Mouse (Mus musculus) MEL (cell line): ENCODE results near the gene Ephb3. TPM values are rescaled to one million over a fixed set of nuclear protein-coding genes. Genes with fewer than 3 reads are reported as not detected.

ENCODE experiments used
- DNase-seq: peaks from one replicate; pipeline ENCODE4 v3.0.0; 2011; ENCODE audit warnings: low read depth, low spot score
- H3K27ac ChIP-seq: 2 replicates; pipeline ENCODE4 v1.5.1; 2012; ENCODE audit warnings: low read depth, mild to moderate bottlenecking, control low read depth, low read length, moderate library complexity; ENCODE audit not compliant: control insufficient read depth
- H3K27me3 ChIP-seq, 2 experiments: fragments of 150-350 bp in 1 of 2; sonication (generic) in 1 of 2; 2 replicates each; pipeline ENCODE4 v1.6.1; 2012; ENCODE audit warnings: low read length in 2 of 2, mild to moderate bottlenecking in 2 of 2, improper control_type of control experiment in 1 of 2, moderate library complexity in 1 of 2; ENCODE audit not compliant: insufficient read depth in 2 of 2, control insufficient read depth in 1 of 2
- H3K36me3 ChIP-seq, 2 experiments: 2 replicates each; pipeline ENCODE4 v1.6.1; 2012 to 2014; ENCODE audit warnings: low read length in 2 of 2, improper control_type of control experiment in 1 of 2, inconsistent platforms in 1 of 2, mild to moderate bottlenecking in 1 of 2; ENCODE audit not compliant: insufficient read depth in 2 of 2, control insufficient read depth in 1 of 2
- H3K4me1 ChIP-seq, 2 experiments: fragments of 150-350 bp in 1 of 2; sonication (generic) in 1 of 2; 2 replicates each; pipeline ENCODE4 v1.6.1; 2012; ENCODE audit warnings: low read length in 2 of 2, improper control_type of control experiment in 1 of 2, mild to moderate bottlenecking in 1 of 2; ENCODE audit not compliant: insufficient read depth in 2 of 2, control insufficient read depth in 1 of 2
- H3K4me3 ChIP-seq, 2 experiments: fragments of 150-350 bp in 1 of 2; sonication (generic) in 1 of 2; 2 replicates each; pipeline ENCODE4 v1.5.1; 2012; ENCODE audit warnings: low read depth in 2 of 2, low read length in 2 of 2, mild to moderate bottlenecking in 2 of 2, moderate library complexity in 2 of 2, control low read depth in 1 of 2, improper control_type of control experiment in 1 of 2; ENCODE audit not compliant: control insufficient read depth in 1 of 2, insufficient read depth in 1 of 2
- H3K79me2 ChIP-seq: 2 replicates; pipeline ENCODE4 v1.6.1; 2012; ENCODE audit warnings: mild to moderate bottlenecking, low read length, moderate library complexity; ENCODE audit not compliant: control insufficient read depth, poor library complexity, insufficient read depth
- H3K9ac ChIP-seq: 2 replicates; pipeline ENCODE4 v1.6.1; 2012; ENCODE audit warnings: low read depth, mild to moderate bottlenecking, control low read depth, low read length, moderate library complexity; ENCODE audit not compliant: control insufficient read depth, poor library complexity, severe bottlenecking
- H3K9me3 ChIP-seq: fragments of 150-350 bp; sonication (generic); replicated peaks from 2 replicates; pipeline ENCODE4 v1.6.1; 2012; ENCODE audit warnings: mild to moderate bottlenecking, low read length, improper control_type of control experiment, moderate library complexity; ENCODE audit not compliant: insufficient read depth
- CHD2 ChIP-seq: IDR thresholded peaks from 2 replicates; pipeline ENCODE4 v1.6.1; 2011; ENCODE audit warnings: low read length, improper control_type of control experiment
- CTCF ChIP-seq, 3 experiments: IDR thresholded peaks in 2 of 3; conservative IDR thresholded peaks in 1 of 3; 2 replicates each; pipeline ENCODE4 v1.5.1; 2011 to 2012; ENCODE audit warnings: low read length in 3 of 3, low read depth in 2 of 3, mild to moderate bottlenecking in 2 of 3, improper control_type of control experiment in 1 of 3, inconsistent platforms in 1 of 3, mixed read lengths in 1 of 3, moderate library complexity in 1 of 3; ENCODE audit not compliant: control insufficient read depth in 1 of 3, insufficient read depth in 1 of 3, poor library complexity in 1 of 3, severe bottlenecking in 1 of 3
- E2F4 ChIP-seq: IDR thresholded peaks from 2 replicates; pipeline ENCODE4 v1.6.1; 2011; ENCODE audit warnings: low read depth, low read length, improper control_type of control experiment, borderline replicate concordance
- ELF1 ChIP-seq: IDR thresholded peaks from 2 replicates; pipeline ENCODE4 v1.6.1; 2014; ENCODE audit warnings: low read depth, mild to moderate bottlenecking, inconsistent platforms, low read length, improper control_type of control experiment, moderate library complexity
- GABPA ChIP-seq: IDR thresholded peaks from 2 replicates; pipeline ENCODE4 v1.6.1; 2012; ENCODE audit warnings: low read depth, mild to moderate bottlenecking, inconsistent platforms, low read length, improper control_type of control experiment, moderate library complexity
- GATA1 ChIP-seq: IDR thresholded peaks from 2 replicates; pipeline ENCODE4 v1.6.1; 2011; ENCODE audit warnings: low read depth, low read length, improper control_type of control experiment
- HCFC1 ChIP-seq: IDR thresholded peaks from 2 replicates; pipeline ENCODE4 v1.6.1; 2012; ENCODE audit warnings: low read depth, mild to moderate bottlenecking, inconsistent platforms, low read length, improper control_type of control experiment, moderate library complexity
- JUND ChIP-seq: IDR thresholded peaks from 2 replicates; pipeline ENCODE4 v1.6.1; 2011; ENCODE audit warnings: low read depth, mild to moderate bottlenecking, improper control_type of control experiment, low read length
- MAFK ChIP-seq: IDR thresholded peaks from 2 replicates; pipeline ENCODE4 v1.6.1; 2011; ENCODE audit warnings: low read depth, mild to moderate bottlenecking, low read length, improper control_type of control experiment, borderline replicate concordance
- MAX ChIP-seq: IDR thresholded peaks from 2 replicates; pipeline ENCODE4 v1.6.1; 2011; ENCODE audit warnings: low read length, improper control_type of control experiment
- MAZ ChIP-seq: IDR thresholded peaks from 2 replicates; pipeline ENCODE4 v1.6.1; 2012; ENCODE audit warnings: low read depth, mild to moderate bottlenecking, inconsistent platforms, low read length, improper control_type of control experiment
- MEF2A ChIP-seq: IDR thresholded peaks from 2 replicates; pipeline ENCODE4 v1.6.1; 2014; ENCODE audit warnings: low read depth, mild to moderate bottlenecking, inconsistent platforms, low read length, improper control_type of control experiment; ENCODE audit not compliant: poor library complexity, insufficient replicate concordance, severe bottlenecking; ENCODE audit errors: extremely low read depth
- MYB ChIP-seq: IDR thresholded peaks from 2 replicates; pipeline ENCODE4 v1.6.1; 2011; ENCODE audit warnings: mild to moderate bottlenecking, low read depth, low read length, improper control_type of control experiment
- MYC ChIP-seq: IDR thresholded peaks from 2 replicates; pipeline ENCODE4 v1.6.1; 2011; ENCODE audit warnings: low read depth, mild to moderate bottlenecking, low read length, improper control_type of control experiment, moderate library complexity
- NRF1 ChIP-seq: IDR thresholded peaks from 2 replicates; pipeline ENCODE4 v1.6.1; 2014; ENCODE audit warnings: low read depth, mild to moderate bottlenecking, inconsistent platforms, low read length, improper control_type of control experiment, moderate library complexity; ENCODE audit not compliant: poor library complexity, insufficient read depth, severe bottlenecking
- POLR2A ChIP-seq, 2 experiments: IDR thresholded peaks; 2 replicates each; pipeline ENCODE4 v1.6.1; 2011 to 2012; ENCODE audit warnings: low read length in 2 of 2, mild to moderate bottlenecking in 2 of 2, control low read depth in 1 of 2, improper control_type of control experiment in 1 of 2, low read depth in 1 of 2, moderate library complexity in 1 of 2; ENCODE audit not compliant: control insufficient read depth in 1 of 2, insufficient read depth in 1 of 2, poor library complexity in 1 of 2
- POLR2AphosphoS2 ChIP-seq: IDR thresholded peaks from 2 replicates; pipeline ENCODE4 v1.6.1; 2011; ENCODE audit warnings: low read length, improper control_type of control experiment
- SIN3A ChIP-seq: IDR thresholded peaks from 2 replicates; pipeline ENCODE4 v1.6.1; 2012; ENCODE audit warnings: low read length, improper control_type of control experiment, inconsistent platforms
- SMC3 ChIP-seq: IDR thresholded peaks from 2 replicates; pipeline ENCODE4 v1.6.1; 2011; ENCODE audit warnings: low read depth, low read length, improper control_type of control experiment
- UBTF ChIP-seq: IDR thresholded peaks from 2 replicates; pipeline ENCODE4 v1.6.1; 2012; ENCODE audit warnings: low read depth, mild to moderate bottlenecking, inconsistent platforms, low read length, improper control_type of control experiment, moderate library complexity, borderline replicate concordance; ENCODE audit not compliant: insufficient read depth
- USF1 ChIP-seq: IDR thresholded peaks from 2 replicates; pipeline ENCODE4 v1.6.1; 2014; ENCODE audit warnings: low read depth, mild to moderate bottlenecking, inconsistent platforms, low read length, improper control_type of control experiment, moderate library complexity
- ZKSCAN1 ChIP-seq: IDR thresholded peaks from 2 replicates; pipeline ENCODE4 v1.6.1; 2012; ENCODE audit warnings: low read depth, mild to moderate bottlenecking, inconsistent platforms, low read length, improper control_type of control experiment, moderate library complexity
- ZMIZ1 ChIP-seq: IDR thresholded peaks from 2 replicates; pipeline ENCODE4 v1.6.1; 2012; ENCODE audit warnings: low read depth, mild to moderate bottlenecking, inconsistent platforms, low read length, improper control_type of control experiment, moderate library complexity
- ZNF384 ChIP-seq: IDR thresholded peaks from 2 replicates; pipeline ENCODE4 v1.6.1; 2012; ENCODE audit warnings: low read depth, mild to moderate bottlenecking, inconsistent platforms, low read length, improper control_type of control experiment
- polyA plus RNA-seq, 2 experiments: library from polyadenylated mRNA; stranded (reverse) in 1 of 2; unstranded in 1 of 2; fragments of >175 nt in 1 of 2; fragments of >200 nt in 1 of 2; gene quantifications; 2 replicates each; pipeline versions ENCODE4 v1.2.1 to v1.2.4; 2012; ENCODE audit warnings: low replicate concordance in 2 of 2, low read depth in 1 of 2; ENCODE audit not compliant: insufficient read length in 2 of 2, insufficient read depth in 1 of 2, missing spikeins in 1 of 2
- total RNA-seq: library from RNA; depleted of rRNA; stranded (reverse); fragments of 300-350 nt; gene quantifications from 2 replicates; pipeline ENCODE4 v1.2.3, GENCODE M21; 2012

Ephb3 gene
- total and polyA plus RNA-seq, 3 experiments: 0.46 to 2.9 TPM; not detected in 1

DNA sequence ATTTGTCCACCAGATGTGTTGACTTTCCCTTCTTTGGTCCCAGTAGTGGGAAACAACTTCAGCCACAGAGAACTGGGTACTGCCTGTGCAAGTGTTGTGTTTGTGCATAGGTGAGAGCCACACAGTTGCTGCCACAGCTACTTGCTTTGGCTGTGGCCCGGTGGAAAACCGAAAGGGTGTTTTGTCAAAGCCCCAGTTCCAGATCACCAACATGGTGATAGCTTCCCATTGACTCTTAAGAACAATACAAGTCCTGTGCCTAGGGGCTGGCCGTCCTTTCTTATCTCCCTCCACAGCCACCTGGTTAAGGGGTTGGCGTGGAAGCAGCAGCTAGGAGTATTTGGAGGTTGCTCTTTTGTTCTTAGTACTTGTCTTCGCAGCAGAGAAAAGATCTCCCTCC is 5.6 kb downstream of the Ephb3 start:
- H3K27ac ChIP-seq: no peak overlapping the region
- TF ChIP-seq HCFC1 (no peak), ZKSCAN1 (no peak), GABPA (no peak), NRF1 (no peak), E2F4 (no peak), MAFK (no peak), SMC3 (no peak), CTCF (IDR thresholded peaks at IDR 0.05 in 2 of 3, conservative IDR thresholded peaks at IDR 0.05 in 1 of 3; ENCODE audit: control insufficient read depth in 1 of 3, insufficient read depth in 1 of 3, low read depth in 2 of 3, low read length in 3 of 3, poor library complexity in 1 of 3, severe bottlenecking in 1 of 3) (no peak), ZMIZ1 (no peak), JUND (no peak), MYC (no peak)
- H3K9me3 ChIP-seq: no peaks in the 10 kb centered on the region
- peaks cover 0 to 12% of the 10 kb centered on the region in 2 experiments; a peak in 2 of 4 replicates for H3K4me1 ChIP-seq
- no peaks in the 10 kb centered on the region; a peak in 1 of 4 replicates for H3K27me3 ChIP-seq
- no peak overlapping the region for H3K9ac ChIP-seq
- H3K36me3 ChIP-seq: peaks cover 0 to 4% of the 10 kb centered on the region in 2 experiments; a peak in 2 of 4 replicates
- DNase-seq: no peak
- H3K4me3 ChIP-seq: no peak overlapping the region
- H3K79me2 ChIP-seq: no peaks in the 10 kb centered on the region

DNA sequence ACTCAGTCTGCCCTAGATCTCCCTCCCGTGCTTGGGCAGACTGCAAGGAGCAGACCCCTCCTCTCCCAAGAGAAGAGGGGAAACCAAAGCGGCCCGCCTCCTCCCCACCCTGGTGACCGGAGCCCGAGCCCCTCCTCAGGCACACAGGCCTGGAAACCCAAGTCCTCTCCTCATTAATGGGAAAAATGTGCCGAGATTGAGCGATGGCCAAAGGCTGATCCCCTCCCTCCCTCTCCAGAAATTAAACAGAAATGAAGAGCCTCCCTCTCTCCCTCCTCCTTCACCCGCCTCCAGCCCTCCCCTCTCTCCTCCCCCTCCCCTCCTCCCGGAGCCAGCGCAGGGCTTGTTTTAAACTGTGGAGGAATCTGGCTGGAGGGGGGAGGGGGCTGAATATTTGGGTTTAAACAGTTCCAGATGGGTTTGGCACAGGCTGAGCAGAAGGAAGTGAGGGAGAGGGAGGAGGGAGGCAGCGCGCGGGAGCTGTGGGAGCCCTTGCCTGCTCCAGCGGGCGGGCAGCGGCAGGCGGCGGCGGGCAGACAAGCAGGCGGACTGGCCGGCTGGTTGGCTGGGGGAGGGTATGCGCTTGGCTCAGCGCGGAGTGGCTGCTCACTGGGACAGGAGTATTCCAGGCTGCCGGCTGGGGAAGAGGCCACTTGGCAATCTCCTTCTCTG is 6.2 kb downstream of the Ephb3 start:
- Histone ChIP-seq H3K27me3 (no peaks in the 10 kb centered on the region; a peak in 1 of 4 replicates), H3K9me3 (no peaks in the 10 kb centered on the region), H3K4me1 (peaks cover 0 to 18% of the 10 kb centered on the region in 2 experiments; a peak in 3 of 4 replicates), H3K79me2 (no peaks in the 10 kb centered on the region), H3K4me3 (no peak overlapping the region), H3K9ac (no peak overlapping the region), H3K27ac (no peak overlapping the region), H3K36me3 (peaks cover 0 to 9% of the 10 kb centered on the region in 2 experiments; a peak in 2 of 4 replicates)
- TF ChIP-seq CTCF (IDR thresholded peaks at IDR 0.05 in 2 of 3, conservative IDR thresholded peaks at IDR 0.05 in 1 of 3; ENCODE audit: control insufficient read depth in 1 of 3, insufficient read depth in 1 of 3, low read depth in 2 of 3, low read length in 3 of 3, poor library complexity in 1 of 3, severe bottlenecking in 1 of 3) (no peak), GABPA (no peak), SMC3 (no peak), ZNF384 (no peak), POLR2AphosphoS2 (no peak), ELF1 (no peak), MAZ (no peak), SIN3A (no peak), MYB (no peak), USF1 (no peak), NRF1 (no peak), UBTF (no peak), JUND (no peak), MEF2A (no peak), CHD2 (no peak), MAX (no peak), GATA1 (no peak), POLR2A (IDR thresholded peaks at IDR 0.05; ENCODE audit: control insufficient read depth in 1 of 2, insufficient read depth in 1 of 2, low read depth in 1 of 2, low read length in 2 of 2, poor library complexity in 1 of 2) (no peak)
- DNase-seq: no peak
